Mouse (Mus musculus) layer of hippocampus, adult 8-10 months (tissue): ENCODE measurements at regions not wholly inside any gene's neighbourhood (a gene's known extent, or its start where the extent isn't known, plus 50 kb on each side); places are given as distances from the start of the nearest gene placed in this dataset.

Experiments
- DNase-seq, 2 experiments: peaks; one replicate each; pipeline ENCODE4 v3.0.0; 2022; ENCODE audit warnings: low spot score in 2 of 2

GRCm38 (mm10) chr10:17418227-17418685 lies 304.8 kb upstream of the Cited2 start:
- DNase-seq = no peak

GRCm38 (mm10) chr10:17423584-17424278 lies 299.3 kb upstream of the Cited2 start:
- no peak for DNase-seq

- DNase-seq = no peak
Measured at GRCm38 (mm10) chr10:17426197-17426596, 296.8 kb upstream of the Cited2 start.

- DNase-seq = no peak
Measured at GRCm38 (mm10) chr10:17427316-17427715, 295.7 kb upstream of the Cited2 start.

GRCm38 (mm10) chr10:17428315-17428714 lies 294.7 kb upstream of the Cited2 start:
- DNase-seq = no peak

GRCm38 (mm10) chr10:17431068-17431467 lies 291.9 kb upstream of the Cited2 start:
- DNase-seq = no peak

- DNase-seq = no peak
Measured at GRCm38 (mm10) chr10:17434098-17434497, 288.9 kb upstream of the Cited2 start.

- DNase-seq = no peak
Measured at GRCm38 (mm10) chr10:17450240-17450639, 272.8 kb upstream of the Cited2 start.

- no peak for DNase-seq
Measured at GRCm38 (mm10) chr10:17470880-17471279, 252.1 kb upstream of the Cited2 start.

- no peak for DNase-seq
Measured at GRCm38 (mm10) chr10:17472536-17472935, 250.5 kb upstream of the Cited2 start.

GRCm38 (mm10) chr10:17475976-17476375 lies 247.0 kb upstream of the Cited2 start:
- DNase-seq = no peak

GRCm38 (mm10) chr10:17476720-17477119 lies 246.3 kb upstream of the Cited2 start:
- DNase-seq = no peak

GRCm38 (mm10) chr10:17478761-17479632 lies 244.0 kb upstream of the Cited2 start:
- peak; percentile 8 to 25 for DNase-seq

GRCm38 (mm10) chr10:17482751-17483150 lies 240.3 kb upstream of the Cited2 start:
- DNase-seq = no peak

GRCm38 (mm10) chr10:17485049-17485449 lies 238.0 kb upstream of the Cited2 start:
- no peak for DNase-seq

GRCm38 (mm10) chr10:17485515-17485914 lies 237.5 kb upstream of the Cited2 start:
- no peak for DNase-seq

GRCm38 (mm10) chr10:17486011-17486410 lies 237.0 kb upstream of the Cited2 start:
- no peak for DNase-seq

GRCm38 (mm10) chr10:17487460-17487859 lies 235.6 kb upstream of the Cited2 start:
- no peak for DNase-seq

- DNase-seq = no peak
Measured at GRCm38 (mm10) chr10:17491611-17492305, 231.3 kb upstream of the Cited2 start.

- no peak for DNase-seq
Measured at GRCm38 (mm10) chr10:17493137-17493536, 229.9 kb upstream of the Cited2 start.

GRCm38 (mm10) chr10:17496831-17497230 lies 226.2 kb upstream of the Cited2 start:
- DNase-seq = no peak

- DNase-seq = no peak
Measured at GRCm38 (mm10) chr10:17510626-17511193, 212.3 kb upstream of the Cited2 start.
